ENCODE assay signal across 8 mouse cellular contexts in genomic region chr13:37452022-37452941, GRCm38 (mm10).
DNase-seq lines count a peak whose midpoint lies in the region; ATAC-seq and TF ChIP-seq lines count a peak whose summit lies in the region.

No protein-coding gene starts in this region.

- peak overlapping the region; percentile 67 for H3K4me2 ChIP-seq in intestine, embryonic 15.5 days (replicated peaks)
- H3K4me2 ChIP-seq in limb, embryonic 13.5 days (replicated peaks), result peak overlapping the region; percentile 68
- peak overlapping the region; percentile 43 for H3K4me2 ChIP-seq in midbrain, embryonic 11.5 days

- peak; percentile 46 for ATAC-seq in granulocyte monocyte progenitor cell, adult 5-6 weeks (replicated peaks; ENCODE audit: poor library complexity, severe bottlenecking)
- ATAC-seq in intestine, embryonic 15.5 days, result peak; percentile 92
- peak; percentile 75 for ATAC-seq in limb, embryonic 13.5 days (ENCODE audit: low FRiP score, low read depth)
- ATAC-seq in midbrain, embryonic 11.5 days (ENCODE audit: low FRiP score), result peak; percentile 65

- peak overlapping the region; percentile 11 for H3K4me3 ChIP-seq in cortical plate, adult 2 months (ENCODE audit: insufficient read depth, low read length)
- H3K4me3 ChIP-seq in intestine, embryonic 15.5 days (replicated peaks), result peak overlapping the region; percentile 32
- H3K4me3 ChIP-seq in limb, embryonic 13.5 days, result peak overlapping the region; percentile 40
- H3K4me3 ChIP-seq in midbrain, embryonic 11.5 days (ENCODE audit: low read depth, low read length), result peak overlapping the region; percentile 24

- TF ChIP-seq POLR2A in cortical plate, adult 2 months (IDR thresholded peaks at IDR 0.05; ENCODE audit: extremely low read depth, insufficient read depth, low read length), result 0 out of 2 replicates have a peak, but pooled peaks have one; percentile 25

- no peaks in the 10 kb centered on the region for H3K9me3 ChIP-seq in intestine, embryonic 15.5 days
- H3K9me3 ChIP-seq in limb, embryonic 13.5 days, result no peaks in the 10 kb centered on the region
- H3K9me3 ChIP-seq in midbrain, embryonic 11.5 days (ENCODE audit: control insufficient read depth, low read length), result no peaks in the 10 kb centered on the region

- peak; percentile 75 for DNase-seq in adrenal gland, adult 2 months
- DNase-seq in adrenal gland, adult 8-10 months, result no peak
- DNase-seq in midbrain, embryonic 11.5 days (ENCODE audit: low spot score, missing footprints), result peak; percentile 93
- peak; percentile 67 to 70 for DNase-seq in spleen, adult 18-20 months

- WGBS in intestine, embryonic 15.5 days, result 4% methylated on average over 22 of the region's 22 CpGs
- WGBS in limb, embryonic 13.5 days, result 3% methylated on average over 22 of the region's 22 CpGs
- WGBS in midbrain, embryonic 11.5 days, result 5% methylated on average over 22 of the region's 22 CpGs

- peak overlapping the region; percentile 55 for H3K27ac ChIP-seq in cortical plate, adult 2 months (ENCODE audit: insufficient read depth, low read length)
- peak overlapping the region; percentile 92 for H3K27ac ChIP-seq in intestine, embryonic 15.5 days
- no peak overlapping the region for H3K27ac ChIP-seq in limb, embryonic 13.5 days
- no peak overlapping the region for H3K27ac ChIP-seq in midbrain, embryonic 11.5 days (ENCODE audit: low read depth, low read length)

- TF ChIP-seq CTCF in cortical plate, adult 2 months (IDR thresholded peaks at IDR 0.05; ENCODE audit: extremely low read depth, insufficient read depth, low read length), result 0 out of 2 replicates have a peak, but pooled peaks have one; percentile 12

- H3K27me3 ChIP-seq in intestine, embryonic 15.5 days (replicated peaks), result no peaks in the 10 kb centered on the region
- H3K27me3 ChIP-seq in limb, embryonic 13.5 days, result no peaks in the 10 kb centered on the region
- peaks cover 9% of the 10 kb centered on the region for H3K27me3 ChIP-seq in midbrain, embryonic 11.5 days (ENCODE audit: control insufficient read depth, insufficient read depth, low read length)

- H3K36me3 ChIP-seq in intestine, embryonic 15.5 days, result no peaks in the 10 kb centered on the region
- no peaks in the 10 kb centered on the region for H3K36me3 ChIP-seq in limb, embryonic 13.5 days
- no peaks in the 10 kb centered on the region for H3K36me3 ChIP-seq in midbrain, embryonic 11.5 days (ENCODE audit: control insufficient read depth, insufficient read depth, low read length)

- H3K9ac ChIP-seq in intestine, embryonic 15.5 days, result peak overlapping the region; percentile 45
- H3K9ac ChIP-seq in limb, embryonic 13.5 days, result peak overlapping the region; percentile 53
- peak overlapping the region; percentile 44 for H3K9ac ChIP-seq in midbrain, embryonic 11.5 days (ENCODE audit: low read length)

- H3K4me1 ChIP-seq in cortical plate, adult 2 months (ENCODE audit: control insufficient read depth, insufficient read depth, low read length), result peaks cover 5% of the 10 kb centered on the region
- peaks cover 50% of the 10 kb centered on the region for H3K4me1 ChIP-seq in intestine, embryonic 15.5 days (replicated peaks)
- peaks cover 40% of the 10 kb centered on the region for H3K4me1 ChIP-seq in limb, embryonic 13.5 days
- H3K4me1 ChIP-seq in midbrain, embryonic 11.5 days (ENCODE audit: control insufficient read depth, insufficient read depth, low read length), result peaks cover 3% of the 10 kb centered on the region; the same call in 1 of the 2 replicates

Comparison
In these comparisons a context has a peak if more than half of its experiments do, and no peak if none do; other contexts are left out.
1. H3K27ac ChIP-seq: peak in cortical plate, adult 2 months (single experiment) and intestine, embryonic 15.5 days (single experiment); none in limb, embryonic 13.5 days (single experiment) and midbrain, embryonic 11.5 days (single experiment).
2. Peak in every context shown above with its lines, with median percentiles within 50 percentile points of each other: H3K4me3 ChIP-seq, ATAC-seq, H3K4me2 ChIP-seq and H3K9ac ChIP-seq.